Comparison of ENCODE assay signal across 16 mouse cellular contexts in the genomic region with DNA sequence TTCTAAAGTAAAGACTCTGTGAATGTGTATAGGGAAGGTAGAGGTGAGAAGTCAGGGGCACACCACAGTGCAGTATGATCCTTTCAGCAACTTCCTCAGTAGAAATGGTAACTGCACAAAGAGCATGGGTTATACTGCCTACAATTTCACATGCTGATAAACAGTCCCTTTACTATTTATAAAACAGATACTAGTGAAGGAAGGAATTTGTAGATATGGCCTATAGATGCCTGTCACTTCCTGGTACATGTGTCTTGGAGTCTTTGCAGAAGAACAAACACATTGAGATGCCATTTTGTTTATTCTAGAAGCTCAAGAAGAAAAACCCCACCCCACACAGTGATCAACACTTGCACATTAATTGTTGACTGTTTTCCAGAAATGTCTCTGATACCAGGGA.
"Had no signal": no experiment of that assay in that cellular context is flagged by ENCODE, and none has a peak within 500 bp of the region (broad histone marks: within the 10 kb centered on the region; RNA-seq: fewer than 3 reads in every experiment).

No protein-coding gene starts in this region.

- H3K27ac ChIP-seq: neural tube, embryonic 13.5 days; neural tube, embryonic 15.5 days; stomach, embryonic 15.5 days; stomach, postnatal 0 days had no signal

- H3K4me1 ChIP-seq: neural tube, embryonic 13.5 days; neural tube, embryonic 15.5 days; stomach, embryonic 15.5 days had no signal

- H3K4me3 ChIP-seq: neural tube, embryonic 13.5 days; neural tube, embryonic 15.5 days; stomach, embryonic 15.5 days had no signal

- DNase-seq: retina, postnatal 1 day; right cerebral cortex, adult 18-20 months; right cerebral cortex, postnatal 14 days; right cerebral cortex, postnatal 25 days; right cerebral cortex, postnatal 4 days; spleen, adult 18-20 months; thymus, adult 18-20 months; thymus, adult 2 months; thymus, postnatal 14 days; thymus, postnatal 25 days; thymus, postnatal 36 days; thymus, postnatal 4 days had no signal

- H3K36me3 ChIP-seq: neural tube, embryonic 13.5 days; neural tube, embryonic 15.5 days; stomach, embryonic 15.5 days had no signal

- H3K9ac ChIP-seq: neural tube, embryonic 13.5 days; neural tube, embryonic 15.5 days; stomach, embryonic 15.5 days had no signal

- H3K9me3 ChIP-seq: neural tube, embryonic 13.5 days; neural tube, embryonic 15.5 days; stomach, embryonic 15.5 days had no signal

- H3K27me3 ChIP-seq: neural tube, embryonic 13.5 days; neural tube, embryonic 15.5 days; stomach, embryonic 15.5 days had no signal
